Mouse (Mus musculus): Measurements from ENCODE around the gene Ubiad1. TPM values are rescaled to one million over a fixed set of nuclear protein-coding genes. Genes with fewer than 3 reads are reported as not detected.

The Ubiad1 gene
- polyA plus RNA-seq, 1 experiment from 2014 or later, result 18.8 TPM

DNA sequence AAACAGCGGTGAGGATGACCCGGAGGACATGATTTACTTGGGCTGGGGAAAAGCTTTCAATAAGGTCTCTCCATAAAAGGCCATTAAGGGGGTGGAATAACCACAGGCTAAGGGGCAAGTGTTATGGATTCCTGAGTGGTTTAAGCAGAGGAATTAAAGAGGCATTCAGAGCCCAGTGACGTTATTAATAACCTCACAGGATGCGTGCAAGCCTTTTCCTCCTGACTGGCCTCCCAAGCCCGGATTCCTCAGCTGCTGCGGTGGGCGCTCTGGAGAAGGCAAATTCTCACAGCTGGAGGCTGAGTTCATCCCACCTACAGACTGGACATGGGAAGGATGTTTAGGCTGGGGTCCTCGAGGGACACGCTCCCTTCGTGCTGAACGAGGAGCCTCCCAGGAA lies 39.8 kb downstream of the Ubiad1 start:
- Histone ChIP-seq H3K27ac (ENCODE audit: low read depth) (no peak overlapping the region), H3K27me3 (replicated peaks; ENCODE audit: control insufficient read depth, insufficient read depth, low read length) (peaks cover 42% of the 10 kb centered on the region), H3K4me3 (ENCODE audit: low read depth, low read length) (no peak overlapping the region), H3K4me1 (replicated peaks; ENCODE audit: control insufficient read depth, insufficient read depth, low read length) (peaks cover 14% of the 10 kb centered on the region), H3K4me2 (ENCODE audit: low read length) (peak overlapping the region; percentile 20), H3K9ac (ENCODE audit: low read length) (no peak overlapping the region), H3K36me3 (ENCODE audit: control insufficient read depth, insufficient read depth, low read length) (no peaks in the 10 kb centered on the region), H3K9me3 (ENCODE audit: control insufficient read depth, low read length) (no peaks in the 10 kb centered on the region)
- WGBS, result 8% methylated on average over 11 of the region's 11 CpGs
- peak; percentile 54 for DNase-seq (ENCODE audit: low spot score)
- ATAC-seq (replicated peaks; ENCODE audit: low FRiP score, low TSS enrichment, low read depth), result no peak

GRCm38 (mm10) chr4:148403402-148403801 lies 41.2 kb downstream of the Ubiad1 start:
- H3K27me3 ChIP-seq (replicated peaks; ENCODE audit: control insufficient read depth, insufficient read depth, low read length), result peaks cover 42% of the 10 kb centered on the region
- H3K4me1 ChIP-seq (replicated peaks; ENCODE audit: control insufficient read depth, insufficient read depth, low read length), result peaks cover 14% of the 10 kb centered on the region
- whole genome bisulfite sequencing, result 15% methylated on average over 12 of the region's 12 CpGs
- H3K36me3 ChIP-seq (ENCODE audit: control insufficient read depth, insufficient read depth, low read length), result no peaks in the 10 kb centered on the region
- no peak overlapping the region for H3K9ac ChIP-seq (ENCODE audit: low read length)
- H3K9me3 ChIP-seq (ENCODE audit: control insufficient read depth, low read length), result no peaks in the 10 kb centered on the region
- no peak overlapping the region for H3K4me3 ChIP-seq (ENCODE audit: low read depth, low read length)
- no peak overlapping the region for H3K27ac ChIP-seq (ENCODE audit: low read depth)
- DNase-seq (ENCODE audit: low spot score), result no peak
- no peak for ATAC-seq (replicated peaks; ENCODE audit: low FRiP score, low TSS enrichment, low read depth)
- H3K4me2 ChIP-seq (ENCODE audit: low read length), result no peak overlapping the region

GRCm38 (mm10) chr4:148399437-148400094 lies 45.0 kb downstream of the Ubiad1 start:
- Histone ChIP-seq H3K4me3 (ENCODE audit: low read depth, low read length) (no peak overlapping the region), H3K27me3 (replicated peaks; ENCODE audit: control insufficient read depth, insufficient read depth, low read length) (peaks cover 19% of the 10 kb centered on the region), H3K36me3 (ENCODE audit: control insufficient read depth, insufficient read depth, low read length) (no peaks in the 10 kb centered on the region), H3K9me3 (ENCODE audit: control insufficient read depth, low read length) (no peaks in the 10 kb centered on the region), H3K4me1 (replicated peaks; ENCODE audit: control insufficient read depth, insufficient read depth, low read length) (peaks cover 5% of the 10 kb centered on the region), H3K4me2 (ENCODE audit: low read length) (no peak overlapping the region), H3K27ac (ENCODE audit: low read depth) (no peak overlapping the region), H3K9ac (ENCODE audit: low read length) (no peak overlapping the region)
- 54% methylated on average over 9 of the region's 9 CpGs for WGBS
- DNase-seq (ENCODE audit: low spot score) (no peak), ATAC-seq (replicated peaks; ENCODE audit: low FRiP score, low TSS enrichment, low read depth) (no peak)

GRCm38 (mm10) chr4:148397531-148398287 lies 46.9 kb downstream of the Ubiad1 start:
- Histone ChIP-seq H3K4me1 (replicated peaks; ENCODE audit: control insufficient read depth, insufficient read depth, low read length) (no peaks in the 10 kb centered on the region), H3K27me3 (replicated peaks; ENCODE audit: control insufficient read depth, insufficient read depth, low read length) (peaks cover under 1% of the 10 kb centered on the region), H3K27ac (ENCODE audit: low read depth) (no peak overlapping the region), H3K36me3 (ENCODE audit: control insufficient read depth, insufficient read depth, low read length) (no peaks in the 10 kb centered on the region), H3K9me3 (ENCODE audit: control insufficient read depth, low read length) (no peaks in the 10 kb centered on the region), H3K4me2 (ENCODE audit: low read length) (no peak overlapping the region), H3K9ac (ENCODE audit: low read length) (no peak overlapping the region), H3K4me3 (ENCODE audit: low read depth, low read length) (no peak overlapping the region)
- DNase-seq (ENCODE audit: low spot score), result no peak
- no peak for ATAC-seq (replicated peaks; ENCODE audit: low FRiP score, low TSS enrichment, low read depth)
- WGBS, result 71% methylated on average over 18 of the region's 18 CpGs

GRCm38 (mm10) chr4:148397113-148397512 lies 47.5 kb downstream of the Ubiad1 start:
- Histone ChIP-seq H3K27ac (ENCODE audit: low read depth) (no peak overlapping the region), H3K4me3 (ENCODE audit: low read depth, low read length) (no peak overlapping the region), H3K4me1 (replicated peaks; ENCODE audit: control insufficient read depth, insufficient read depth, low read length) (no peaks in the 10 kb centered on the region), H3K36me3 (ENCODE audit: control insufficient read depth, insufficient read depth, low read length) (no peaks in the 10 kb centered on the region), H3K9me3 (ENCODE audit: control insufficient read depth, low read length) (no peaks in the 10 kb centered on the region), H3K9ac (ENCODE audit: low read length) (no peak overlapping the region), H3K4me2 (ENCODE audit: low read length) (no peak overlapping the region), H3K27me3 (replicated peaks; ENCODE audit: control insufficient read depth, insufficient read depth, low read length) (no peaks in the 10 kb centered on the region)
- DNase-seq (ENCODE audit: low spot score) (no peak), ATAC-seq (replicated peaks; ENCODE audit: low FRiP score, low TSS enrichment, low read depth) (no peak)
- 84% methylated on average over 4 of the region's 4 CpGs for WGBS

- Histone ChIP-seq H3K9ac (ENCODE audit: low read length) (no peak overlapping the region), H3K9me3 (ENCODE audit: control insufficient read depth, low read length) (no peaks in the 10 kb centered on the region), H3K4me1 (replicated peaks; ENCODE audit: control insufficient read depth, insufficient read depth, low read length) (no peaks in the 10 kb centered on the region), H3K27me3 (replicated peaks; ENCODE audit: control insufficient read depth, insufficient read depth, low read length) (no peaks in the 10 kb centered on the region), H3K4me2 (ENCODE audit: low read length) (no peak overlapping the region), H3K4me3 (ENCODE audit: low read depth, low read length) (no peak overlapping the region), H3K27ac (ENCODE audit: low read depth) (no peak overlapping the region), H3K36me3 (ENCODE audit: control insufficient read depth, insufficient read depth, low read length) (no peaks in the 10 kb centered on the region)
- 84% methylated on average over 6 of the region's 6 CpGs for WGBS
- DNase-seq (ENCODE audit: low spot score), result no peak
- ATAC-seq (replicated peaks; ENCODE audit: low FRiP score, low TSS enrichment, low read depth), result no peak
These were observed 48.7 kb downstream of the Ubiad1 start for GRCm38 (mm10) chr4:148395875-148396274.

DNA sequence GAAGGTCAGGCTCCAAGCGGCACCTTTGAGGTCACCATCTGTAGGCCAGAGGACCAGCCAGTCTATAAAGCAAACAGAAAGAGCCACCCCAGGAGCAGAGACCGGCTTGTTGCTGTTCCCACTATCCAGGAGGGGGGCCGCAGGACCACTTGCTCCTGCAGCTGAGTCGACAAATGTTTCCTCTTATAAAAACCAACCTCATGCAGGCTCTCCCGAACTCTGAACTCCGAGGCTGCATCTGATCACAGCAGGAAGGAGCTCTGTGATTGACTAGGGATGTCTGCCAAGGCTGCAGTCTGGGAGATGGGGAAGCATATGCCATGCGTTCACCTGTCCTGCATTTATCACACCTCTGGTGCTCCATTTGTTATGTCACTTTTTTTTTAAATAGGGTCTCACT lies 49.4 kb downstream of the Ubiad1 start:
- Histone ChIP-seq H3K4me1 (replicated peaks; ENCODE audit: control insufficient read depth, insufficient read depth, low read length) (no peaks in the 10 kb centered on the region), H3K9ac (ENCODE audit: low read length) (no peak overlapping the region), H3K27ac (ENCODE audit: low read depth) (no peak overlapping the region), H3K9me3 (ENCODE audit: control insufficient read depth, low read length) (no peaks in the 10 kb centered on the region), H3K36me3 (ENCODE audit: control insufficient read depth, insufficient read depth, low read length) (no peaks in the 10 kb centered on the region), H3K27me3 (replicated peaks; ENCODE audit: control insufficient read depth, insufficient read depth, low read length) (no peaks in the 10 kb centered on the region), H3K4me3 (ENCODE audit: low read depth, low read length) (no peak overlapping the region), H3K4me2 (ENCODE audit: low read length) (no peak overlapping the region)
- ATAC-seq (replicated peaks; ENCODE audit: low FRiP score, low TSS enrichment, low read depth) (no peak), DNase-seq (ENCODE audit: low spot score) (no peak)
- WGBS, result 63% methylated on average over 7 of the region's 7 CpGs

GRCm38 (mm10) chr4:148391714-148392310 lies 52.8 kb downstream of the Ubiad1 start:
- Histone ChIP-seq H3K4me1 (replicated peaks; ENCODE audit: control insufficient read depth, insufficient read depth, low read length) (no peaks in the 10 kb centered on the region), H3K9ac (ENCODE audit: low read length) (no peak overlapping the region), H3K27ac (ENCODE audit: low read depth) (no peak overlapping the region), H3K4me3 (ENCODE audit: low read depth, low read length) (no peak overlapping the region), H3K9me3 (ENCODE audit: control insufficient read depth, low read length) (no peaks in the 10 kb centered on the region), H3K4me2 (ENCODE audit: low read length) (no peak overlapping the region), H3K36me3 (ENCODE audit: control insufficient read depth, insufficient read depth, low read length) (no peaks in the 10 kb centered on the region), H3K27me3 (replicated peaks; ENCODE audit: control insufficient read depth, insufficient read depth, low read length) (no peaks in the 10 kb centered on the region)
- WGBS, result 58% methylated on average over 21 of the region's 21 CpGs
- DNase-seq (ENCODE audit: low spot score) (no peak), ATAC-seq (replicated peaks; ENCODE audit: low FRiP score, low TSS enrichment, low read depth) (no peak)

Data from intestine, embryonic 14.5 days (tissue).